Mouse (Mus musculus): ENCODE measurements around the gene Prkce. TPM values are rescaled to one million over a fixed set of nuclear protein-coding genes. Genes with fewer than 3 reads are reported as not detected.
A peak's percentile ranks its signal among the peaks of the same experiment; 100 is the strongest.

Gene Prkce
- total and polyA plus RNA-seq, 2 experiments from 2014 or later, result 8.1 to 12.6 TPM

DNA sequence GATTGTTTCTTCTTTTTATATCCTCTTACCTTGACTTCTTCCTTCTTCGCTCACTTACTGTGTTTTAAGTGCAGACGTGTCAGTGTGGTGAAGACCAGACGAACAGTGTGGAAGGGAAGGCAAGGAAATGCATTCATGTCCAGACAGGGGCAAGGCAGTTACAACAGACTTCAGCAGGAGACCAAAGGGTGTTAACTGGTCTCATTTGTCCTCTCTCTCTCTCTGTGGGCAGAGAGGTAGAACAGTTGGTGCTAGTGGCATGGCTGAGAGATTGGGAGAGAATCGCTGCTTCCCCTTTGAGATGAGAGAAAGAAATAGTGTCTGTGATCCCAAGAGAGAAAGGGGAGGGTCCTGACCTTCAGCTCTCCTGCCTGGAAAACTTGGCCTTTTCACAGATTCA lies 186.5 kb downstream of the Prkce start:
- Histone ChIP-seq H3K36me3 (replicated peaks; ENCODE audit: control insufficient read depth, insufficient read depth, low read length) (no peaks in the 10 kb centered on the region), H3K27ac (ENCODE audit: low read depth) (no peak overlapping the region), H3K9me3 (replicated peaks; ENCODE audit: control insufficient read depth, low read length) (no peaks in the 10 kb centered on the region), H3K4me1 (ENCODE audit: control insufficient read depth, insufficient read depth) (peaks cover 53% of the 10 kb centered on the region), H3K9ac (replicated peaks; ENCODE audit: low read depth, low read length) (no peak overlapping the region), H3K4me2 (ENCODE audit: low read depth, low read length) (no peak overlapping the region), H3K27me3 (ENCODE audit: control insufficient read depth, insufficient read depth, low read length) (no peaks in the 10 kb centered on the region), H3K4me3 (ENCODE audit: low read depth, low read length) (no peak overlapping the region)
- ATAC-seq (ENCODE audit: insufficient read depth, low read depth) (no peak), DNase-seq (ENCODE audit: low spot score) (no peak)
- TF ChIP-seq EP300 (IDR thresholded peaks at IDR 0.05; ENCODE audit: low read depth) (no peak), CTCF (IDR thresholded peaks at IDR 0.05; ENCODE audit: low read depth) (no peak)
- 82% methylated on average over 4 of the region's 4 CpGs for WGBS

DNA sequence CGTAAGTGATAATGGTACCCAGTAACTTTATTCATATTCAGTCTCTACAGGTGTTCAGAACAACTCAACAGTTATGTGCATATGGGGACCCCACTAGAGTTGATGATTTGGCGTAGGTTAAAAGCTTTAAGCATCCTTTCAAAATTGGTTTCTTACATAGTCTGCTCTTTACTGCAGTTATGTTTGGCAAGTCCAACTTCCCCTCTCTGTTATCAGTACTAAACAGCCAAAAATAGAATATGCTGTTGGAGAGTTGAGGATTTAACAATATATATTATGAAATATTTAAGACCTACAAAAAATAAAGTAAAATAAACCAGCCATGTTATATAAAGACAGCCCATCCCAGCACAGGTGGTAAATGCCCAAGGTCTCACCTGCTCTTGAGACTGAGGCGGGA lies 187.3 kb downstream of the Prkce start:
- TF ChIP-seq EP300 (IDR thresholded peaks at IDR 0.05; ENCODE audit: low read depth), result no peak
- no peak for TF ChIP-seq CTCF (IDR thresholded peaks at IDR 0.05; ENCODE audit: low read depth)
- H3K4me1 ChIP-seq (ENCODE audit: control insufficient read depth, insufficient read depth), result peaks cover 60% of the 10 kb centered on the region

DNA sequence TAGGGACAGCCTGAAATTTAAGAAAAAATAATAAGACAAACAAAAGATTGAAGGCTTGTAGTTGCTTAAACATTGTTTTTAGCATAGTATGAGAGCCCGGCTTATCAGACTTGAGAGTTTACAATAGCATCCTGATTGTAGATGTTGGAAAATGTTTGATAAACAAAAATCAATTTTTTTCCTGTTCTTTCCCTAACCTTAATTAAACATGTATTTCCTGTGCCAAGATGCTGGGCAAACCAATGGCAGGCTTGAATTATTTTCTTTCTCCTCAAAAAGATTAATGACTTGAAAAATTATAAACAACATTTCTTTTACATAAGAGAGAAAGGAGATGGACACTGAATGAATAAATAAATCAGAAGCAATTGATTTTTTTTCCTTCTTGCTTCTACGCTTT lies 187.7 kb downstream of the Prkce start:
- ATAC-seq (ENCODE audit: insufficient read depth, low read depth) (no peak), DNase-seq (ENCODE audit: low spot score) (no peak)
- H3K36me3 ChIP-seq (replicated peaks; ENCODE audit: control insufficient read depth, insufficient read depth, low read length), result no peaks in the 10 kb centered on the region
- no peaks in the 10 kb centered on the region for H3K27me3 ChIP-seq (ENCODE audit: control insufficient read depth, insufficient read depth, low read length)
- no peak overlapping the region for H3K27ac ChIP-seq (ENCODE audit: low read depth)
- H3K4me2 ChIP-seq (ENCODE audit: low read depth, low read length), result no peak overlapping the region
- H3K4me3 ChIP-seq (ENCODE audit: low read depth, low read length), result no peak overlapping the region
- H3K4me1 ChIP-seq (ENCODE audit: control insufficient read depth, insufficient read depth), result peaks cover 58% of the 10 kb centered on the region
- no peak for TF ChIP-seq EP300 (IDR thresholded peaks at IDR 0.05; ENCODE audit: low read depth)
- no peak for TF ChIP-seq CTCF (IDR thresholded peaks at IDR 0.05; ENCODE audit: low read depth)
- no peak overlapping the region for H3K9ac ChIP-seq (replicated peaks; ENCODE audit: low read depth, low read length)
- WGBS, result 84% methylated on average over 2 of the region's 2 CpGs
- no peaks in the 10 kb centered on the region for H3K9me3 ChIP-seq (replicated peaks; ENCODE audit: control insufficient read depth, low read length)

More for the DNA sequence above, 187.3 kb downstream of the Prkce start:
- H3K27me3 ChIP-seq (ENCODE audit: control insufficient read depth, insufficient read depth, low read length), result no peaks in the 10 kb centered on the region
- no peaks in the 10 kb centered on the region for H3K36me3 ChIP-seq (replicated peaks; ENCODE audit: control insufficient read depth, insufficient read depth, low read length)
- ATAC-seq (ENCODE audit: insufficient read depth, low read depth), result no peak
- no peak overlapping the region for H3K4me3 ChIP-seq (ENCODE audit: low read depth, low read length)
- H3K9me3 ChIP-seq (replicated peaks; ENCODE audit: control insufficient read depth, low read length), result no peaks in the 10 kb centered on the region
- no peak overlapping the region for H3K4me2 ChIP-seq (ENCODE audit: low read depth, low read length)
- H3K9ac ChIP-seq (replicated peaks; ENCODE audit: low read depth, low read length), result no peak overlapping the region
- H3K27ac ChIP-seq (ENCODE audit: low read depth), result no peak overlapping the region
- 67% methylated on average over 3 of the region's 3 CpGs for WGBS
- no peak for DNase-seq (ENCODE audit: low spot score)

DNA sequence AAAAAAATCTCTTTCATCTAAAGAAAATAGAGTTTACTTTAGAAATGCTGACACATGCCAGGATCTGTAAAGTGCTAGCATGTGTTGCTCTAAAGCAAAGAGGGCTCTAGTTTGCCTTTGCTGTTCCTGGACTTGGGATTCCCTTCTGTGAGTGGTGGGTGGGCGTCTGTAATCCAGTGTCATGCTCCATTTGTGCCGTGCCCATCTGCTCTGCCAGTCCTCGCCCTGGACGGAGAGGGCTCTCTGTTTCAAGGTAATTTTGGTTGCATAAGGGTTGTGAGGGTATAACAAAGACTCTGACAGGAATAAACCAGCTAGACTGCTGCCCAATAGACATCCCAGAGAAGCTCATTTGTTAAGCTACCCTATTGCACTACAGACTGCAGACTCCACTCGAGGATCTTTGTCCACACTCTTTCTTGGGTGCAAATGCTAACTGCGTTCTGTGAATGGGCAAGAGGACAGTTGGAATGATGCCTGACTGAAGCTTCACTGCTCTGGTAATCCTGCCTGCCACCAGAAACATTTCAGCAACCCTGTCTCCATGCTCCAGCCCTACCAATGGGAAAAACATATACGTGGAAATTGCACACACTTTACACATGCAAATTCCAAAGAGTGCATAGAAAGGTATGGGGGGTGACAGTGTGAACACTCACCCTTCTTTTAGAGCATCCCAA lies 188.3 kb downstream of the Prkce start:
- H3K9ac ChIP-seq (replicated peaks; ENCODE audit: low read depth, low read length), result no peak overlapping the region
- no peaks in the 10 kb centered on the region for H3K9me3 ChIP-seq (replicated peaks; ENCODE audit: control insufficient read depth, low read length)
- ATAC-seq (ENCODE audit: insufficient read depth, low read depth) (no peak), DNase-seq (ENCODE audit: low spot score) (no peak)
- H3K36me3 ChIP-seq (replicated peaks; ENCODE audit: control insufficient read depth, insufficient read depth, low read length), result no peaks in the 10 kb centered on the region
- no peak overlapping the region for H3K27ac ChIP-seq (ENCODE audit: low read depth)
- no peak overlapping the region for H3K4me3 ChIP-seq (ENCODE audit: low read depth, low read length)
- H3K27me3 ChIP-seq (ENCODE audit: control insufficient read depth, insufficient read depth, low read length), result no peaks in the 10 kb centered on the region
- TF ChIP-seq CTCF (IDR thresholded peaks at IDR 0.05; ENCODE audit: low read depth) (no peak), EP300 (IDR thresholded peaks at IDR 0.05; ENCODE audit: low read depth) (no peak)
- 76% methylated on average over 7 of the region's 7 CpGs for WGBS
- H3K4me1 ChIP-seq (ENCODE audit: control insufficient read depth, insufficient read depth), result peaks cover 52% of the 10 kb centered on the region
- H3K4me2 ChIP-seq (ENCODE audit: low read depth, low read length), result no peak overlapping the region

DNA sequence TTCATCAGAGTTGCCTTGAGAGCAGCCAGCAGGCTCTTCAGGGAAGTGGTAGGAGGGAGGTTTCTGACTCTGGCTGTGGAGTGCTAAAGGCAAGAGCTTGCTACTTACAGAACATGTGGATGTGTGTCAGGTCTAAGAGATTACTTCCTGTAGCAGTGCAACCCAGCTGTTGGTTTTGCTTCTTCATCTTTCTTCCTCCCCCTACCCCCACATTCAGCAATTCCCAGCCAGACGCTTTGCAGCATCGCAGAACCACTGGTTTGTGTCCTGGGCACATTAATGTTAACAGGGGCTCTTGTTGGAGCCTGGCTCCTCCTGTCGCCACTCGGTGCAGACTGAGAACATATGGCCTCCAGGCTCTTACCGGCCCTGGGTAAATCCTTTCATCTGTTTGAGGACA lies 190.8 kb downstream of the Prkce start:
- ATAC-seq (ENCODE audit: insufficient read depth, low read depth) (peak; percentile 36; the same call in 1 of the 2 replicates), DNase-seq (ENCODE audit: low spot score) (no peak)
- H3K9ac ChIP-seq (replicated peaks; ENCODE audit: low read depth, low read length), result no peak overlapping the region
- no peaks in the 10 kb centered on the region for H3K36me3 ChIP-seq (replicated peaks; ENCODE audit: control insufficient read depth, insufficient read depth, low read length)
- WGBS, result 28% methylated on average over 5 of the region's 5 CpGs
- H3K4me1 ChIP-seq (ENCODE audit: control insufficient read depth, insufficient read depth), result peaks cover 37% of the 10 kb centered on the region
- TF ChIP-seq EP300 (IDR thresholded peaks at IDR 0.05; ENCODE audit: low read depth) (no peak), CTCF (IDR thresholded peaks at IDR 0.05; ENCODE audit: low read depth) (no peak)
- H3K27me3 ChIP-seq (ENCODE audit: control insufficient read depth, insufficient read depth, low read length), result no peaks in the 10 kb centered on the region
- H3K27ac ChIP-seq (ENCODE audit: low read depth), result no peak overlapping the region
- H3K9me3 ChIP-seq (replicated peaks; ENCODE audit: control insufficient read depth, low read length), result no peaks in the 10 kb centered on the region
- no peak overlapping the region for H3K4me2 ChIP-seq (ENCODE audit: low read depth, low read length)
- no peak overlapping the region for H3K4me3 ChIP-seq (ENCODE audit: low read depth, low read length)

DNA sequence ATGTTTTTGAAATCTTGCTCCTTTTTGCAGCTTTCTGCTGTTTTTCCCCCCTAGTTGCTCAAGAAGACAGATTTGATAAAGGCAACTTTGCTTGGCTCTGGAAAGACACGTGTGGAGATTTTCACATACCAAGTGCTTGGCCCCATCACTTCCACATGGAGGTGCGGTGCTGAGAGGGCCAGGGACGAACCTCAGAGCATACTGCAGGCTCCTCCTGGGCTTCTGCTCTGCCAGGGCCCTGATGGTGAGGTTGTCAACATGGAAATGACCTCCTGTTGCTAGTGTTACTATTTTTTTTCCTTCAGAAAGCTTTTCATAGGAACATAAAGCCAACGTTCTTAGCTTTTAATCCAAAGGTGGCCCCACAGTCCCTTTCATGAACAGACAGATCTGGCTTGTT lies 191.3 kb downstream of the Prkce start:
- Histone ChIP-seq H3K27ac (ENCODE audit: low read depth) (no peak overlapping the region), H3K9me3 (replicated peaks; ENCODE audit: control insufficient read depth, low read length) (no peaks in the 10 kb centered on the region)

More for the DNA sequence above, 191.3 kb downstream of the Prkce start:
- DNase-seq (ENCODE audit: low spot score) (no peak), ATAC-seq (ENCODE audit: insufficient read depth, low read depth) (no peak)
- Histone ChIP-seq H3K9ac (replicated peaks; ENCODE audit: low read depth, low read length) (no peak overlapping the region), H3K36me3 (replicated peaks; ENCODE audit: control insufficient read depth, insufficient read depth, low read length) (no peaks in the 10 kb centered on the region), H3K4me1 (ENCODE audit: control insufficient read depth, insufficient read depth) (peaks cover 34% of the 10 kb centered on the region), H3K4me2 (ENCODE audit: low read depth, low read length) (no peak overlapping the region), H3K27me3 (ENCODE audit: control insufficient read depth, insufficient read depth, low read length) (no peaks in the 10 kb centered on the region), H3K4me3 (ENCODE audit: low read depth, low read length) (no peak overlapping the region)
- TF ChIP-seq EP300 (IDR thresholded peaks at IDR 0.05; ENCODE audit: low read depth) (no peak), CTCF (IDR thresholded peaks at IDR 0.05; ENCODE audit: low read depth) (no peak)
- WGBS, result 35% methylated on average over 4 of the region's 4 CpGs
